Mouse (Mus musculus): ENCODE results near the gene Pagr1a. TPM values are rescaled to one million over a fixed set of nuclear protein-coding genes. Genes with fewer than 3 reads are reported as not detected.

Pagr1a gene
- total RNA-seq (2023): 10 to 100 TPM in 1 of 2 experiments, 1 to 10 TPM in 1; 8.7 to 32.2 TPM

DNA sequence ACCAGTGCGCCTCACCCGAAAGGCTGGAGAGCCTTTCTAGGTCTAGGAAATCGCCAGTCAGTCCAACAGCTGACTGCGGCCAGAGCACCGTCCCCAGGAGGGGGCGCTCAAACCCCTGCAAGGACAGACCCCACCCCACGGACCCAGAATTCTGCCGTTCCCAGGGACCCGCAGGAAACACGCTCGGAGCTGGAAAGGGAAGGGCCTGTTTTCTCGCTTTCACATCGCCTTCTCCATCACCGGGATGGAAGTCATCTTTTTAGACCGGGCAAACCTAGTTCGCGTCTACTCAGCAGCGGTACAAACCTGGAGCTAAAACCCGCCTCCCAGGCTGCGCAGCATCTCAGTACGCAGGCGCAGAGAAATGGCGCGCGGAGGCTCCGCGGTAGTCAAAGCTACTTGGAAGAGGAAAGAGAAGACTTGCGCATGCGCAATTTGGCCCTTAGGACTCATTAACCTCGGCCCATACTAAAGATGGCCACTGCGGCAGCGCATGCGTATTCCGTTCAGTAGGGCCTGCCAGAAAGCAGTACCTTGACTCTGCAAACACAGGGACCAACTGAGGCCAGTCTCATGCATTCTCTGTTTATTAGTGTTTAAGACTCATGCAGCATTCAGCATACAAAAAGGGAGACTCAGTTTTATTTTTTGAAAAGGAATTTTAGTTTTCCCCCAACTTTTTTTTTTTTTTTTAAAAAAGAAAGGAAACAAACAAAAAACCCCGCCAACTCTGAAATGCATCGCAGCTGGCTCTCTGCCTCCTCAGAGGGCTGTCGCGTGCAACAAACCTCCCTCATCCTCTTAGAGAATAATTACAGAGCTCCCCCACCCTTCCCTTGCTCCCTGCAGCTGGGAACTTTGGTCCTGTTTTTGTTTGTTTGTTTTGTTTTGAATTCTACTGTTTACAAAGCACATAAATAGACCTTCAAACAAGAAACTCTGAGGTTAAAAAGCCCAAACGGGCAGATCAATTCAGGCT lies at the start of gene Pagr1a:
Pagr1a (minus strand) TSS at position 382 of the 979 bp plus-strand sequence.

DNA sequence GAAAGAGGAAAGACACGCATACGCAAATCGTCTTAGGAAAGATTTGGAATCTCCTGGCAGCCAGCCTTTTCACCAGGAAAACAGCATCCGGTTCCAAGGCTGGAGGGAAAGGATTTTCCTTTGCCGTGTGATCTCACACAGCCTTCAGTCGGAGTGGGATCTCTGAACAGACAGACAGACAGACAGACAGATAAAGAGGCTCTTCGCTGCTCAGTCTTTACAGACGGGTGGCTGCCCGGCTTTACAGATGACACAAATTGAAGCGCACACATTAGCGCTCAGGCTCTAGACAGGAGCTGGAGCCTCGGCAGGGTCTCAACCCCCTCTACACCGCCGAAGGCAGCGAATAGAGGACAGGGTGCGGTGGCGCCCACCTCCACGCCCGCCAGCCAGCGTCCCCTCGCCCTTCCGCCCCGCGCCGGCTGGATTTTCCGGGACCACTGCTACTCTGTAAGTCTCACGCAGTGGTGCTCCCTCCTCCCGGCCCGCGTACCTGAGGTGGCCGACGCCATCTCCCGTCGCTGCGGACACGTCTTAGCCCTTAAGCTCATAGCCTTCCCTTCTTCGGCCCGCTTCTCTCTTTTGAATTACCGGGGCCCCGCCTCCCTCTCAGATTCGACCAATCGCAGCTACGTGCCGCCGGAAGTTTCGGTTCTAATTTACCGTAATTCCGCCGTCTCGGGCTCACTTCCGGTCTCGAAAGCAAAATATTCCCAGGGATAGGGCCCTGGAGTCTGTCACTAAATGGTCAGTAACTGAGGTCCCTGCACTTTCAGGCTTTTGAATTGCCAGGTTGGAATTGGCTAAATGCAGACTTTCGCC lies 24.9 kb upstream of the Pagr1a start, which contains the start of gene Kif22:
Kif22 (minus strand) TSS at position 621 of the 822 bp plus-strand sequence.

DNA sequence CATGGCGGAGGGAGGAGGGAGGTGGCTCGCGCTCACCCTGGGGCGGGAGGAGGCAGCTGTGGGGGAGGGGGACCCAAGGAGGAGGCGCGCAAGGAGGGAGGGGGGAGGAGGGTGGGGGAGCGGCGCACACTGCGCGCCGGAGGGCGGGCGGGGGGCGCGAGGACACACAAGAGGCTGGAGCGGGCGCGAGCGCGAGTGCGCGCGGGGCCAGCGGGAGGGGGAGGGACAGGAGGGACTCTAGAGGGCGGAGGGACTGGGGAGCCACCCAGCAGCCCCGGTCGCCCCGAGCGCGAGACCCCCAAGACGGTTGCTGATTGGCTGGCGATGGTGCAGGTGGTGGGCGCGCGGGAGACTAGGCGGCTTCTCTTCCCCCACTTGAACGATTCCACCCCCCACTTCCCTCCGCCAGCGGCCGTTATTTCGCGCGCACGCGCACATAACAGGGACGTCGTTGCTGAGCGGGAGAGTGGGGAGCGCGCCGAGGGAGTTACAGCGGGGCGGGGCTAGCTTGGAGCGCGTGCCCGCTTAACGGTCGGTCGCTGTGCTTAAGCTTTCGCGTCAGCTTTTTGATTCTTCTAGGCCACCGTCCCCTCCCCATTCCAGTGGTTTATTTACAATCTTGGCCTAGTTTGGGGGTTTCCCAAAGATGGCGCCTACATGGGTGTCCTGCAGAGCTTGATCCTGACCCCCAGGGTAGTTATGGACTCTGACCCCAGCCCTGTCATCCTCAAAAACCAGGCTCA lies 10.0 kb upstream of the Pagr1a start, which contains the start of gene Maz:
Maz (minus strand) TSS at position 54 of the 743 bp plus-strand sequence.

DNA sequence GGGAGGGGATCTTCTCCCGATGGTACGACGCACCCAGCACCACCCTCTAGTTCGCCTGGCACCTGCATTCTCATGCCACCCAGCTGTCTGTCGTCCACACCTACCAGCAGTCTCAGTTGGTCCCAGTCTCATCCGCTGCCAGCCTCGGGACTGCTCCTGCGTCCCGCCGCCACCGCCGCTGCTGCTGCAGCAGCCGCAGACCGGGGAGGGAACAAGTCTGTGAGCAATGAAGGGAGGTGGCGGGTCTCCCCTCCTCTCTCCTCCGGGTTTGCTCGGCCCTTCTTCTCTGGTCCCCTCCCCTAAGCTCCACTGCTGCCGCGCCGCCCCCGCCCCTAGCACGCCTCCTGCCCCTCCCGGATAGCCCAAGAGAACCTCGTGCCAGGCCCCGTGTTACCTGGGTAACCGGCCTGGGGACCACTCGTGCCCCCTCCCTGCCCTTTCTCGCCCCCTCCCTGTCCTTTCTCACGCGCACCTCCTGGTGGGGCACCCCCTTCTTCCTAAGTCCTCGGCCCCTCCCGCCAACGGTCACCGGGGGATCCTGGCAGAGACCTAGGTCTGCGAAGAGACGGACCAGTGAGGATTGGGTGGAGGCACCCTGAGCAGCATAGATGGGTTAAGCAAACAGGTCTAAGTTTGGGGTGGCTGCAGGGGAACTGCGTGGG lies 3.9 kb upstream of the Pagr1a start, which contains the start of the genes Gm42742 and Prrt2:
Gm42742 (minus strand) TSS at position 197 of the 662 bp plus-strand sequence.
Prrt2 (minus strand) TSS at position 311 of the 662 bp plus-strand sequence.

DNA sequence TGATC lies 869 bp downstream of the Pagr1a start, which contains the start of gene Pagr1b:
Pagr1b (minus strand) TSS at position 4 of the 5 bp plus-strand sequence.

DNA sequence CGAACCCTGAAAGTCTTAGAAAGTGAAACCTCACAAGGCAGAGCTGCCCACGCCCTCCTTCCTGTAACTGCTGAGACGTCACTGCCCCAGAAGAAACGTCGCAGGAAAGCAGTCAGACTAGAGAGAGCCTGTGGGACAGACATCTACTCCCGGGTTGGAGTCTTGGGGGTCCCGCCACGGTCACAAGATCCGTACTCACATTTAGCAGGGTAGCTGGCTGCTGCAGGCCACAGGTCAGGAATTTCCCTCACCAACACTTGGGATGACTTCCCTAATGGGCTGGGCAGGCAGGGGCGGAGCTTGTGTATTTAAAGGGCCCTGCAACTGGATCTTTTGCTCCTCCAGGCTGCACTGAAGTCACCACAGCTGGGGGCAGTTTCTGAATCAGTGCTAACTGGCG lies 2.8 kb downstream of the Pagr1a start, which contains the start of gene Mvp:
Mvp (minus strand) TSS at position 302 of the 400 bp plus-strand sequence.

DNA sequence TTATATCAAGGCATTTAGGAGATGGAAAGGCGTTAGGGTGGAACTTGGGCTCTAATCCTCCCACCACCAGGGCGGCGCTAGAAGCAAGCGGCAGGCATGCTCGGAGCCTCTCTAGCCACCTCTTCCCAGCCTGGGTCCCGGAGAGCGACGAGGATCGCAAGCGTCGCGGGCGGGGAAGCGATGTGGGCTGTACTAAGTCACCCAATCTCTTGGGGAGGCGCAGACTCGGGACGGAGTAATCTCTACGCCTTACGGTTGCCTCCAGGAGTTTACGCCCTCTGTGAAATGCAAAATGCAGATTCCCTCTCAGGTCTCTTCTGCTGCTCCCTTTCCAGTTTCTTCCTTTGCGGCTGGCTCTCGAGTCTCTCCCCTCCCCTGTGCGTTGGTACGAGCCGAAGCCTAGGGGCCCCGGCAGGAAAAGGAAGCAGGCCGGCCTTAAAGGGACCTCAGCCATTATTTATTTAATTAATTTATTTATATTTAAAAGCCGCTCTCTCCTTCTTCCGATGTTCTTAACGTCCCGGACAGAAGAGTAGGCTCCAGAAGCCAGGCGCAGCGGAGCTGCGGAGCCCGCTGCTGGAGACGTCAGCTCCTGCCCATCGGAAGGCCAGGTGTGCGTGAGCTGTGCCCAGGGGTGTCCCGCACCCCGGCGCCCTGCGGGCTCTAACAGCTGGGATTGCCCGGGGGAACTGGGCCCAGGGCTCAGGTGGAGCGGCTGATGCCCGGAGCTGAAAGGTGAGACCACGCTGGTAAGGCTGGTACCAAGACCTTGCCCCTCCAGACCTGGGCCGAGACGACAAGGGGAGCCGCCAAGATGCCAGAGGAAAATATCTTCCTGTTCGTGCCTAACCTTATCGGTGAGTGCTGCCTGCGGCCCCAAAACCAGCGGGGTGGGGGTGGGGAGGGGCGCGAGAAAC lies 40.9 kb downstream of the Pagr1a start, which contains the start of gene Cdiptos:
Cdiptos (minus strand) TSS at position 149 of the 917 bp plus-strand sequence.

DNA sequence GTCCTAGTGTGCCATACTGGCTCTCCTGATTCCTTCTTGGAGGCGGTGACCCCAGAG lies 41.4 kb downstream of the Pagr1a start, which contains the start of gene Cdipt:
Cdipt (plus strand) TSS at position 22 of the 57 bp plus-strand sequence.

Other genes starting within 250 kb of the Pagr1a start
- 100 to 1,000 TPM; 259 to 299 TPM for gene Ypel3, start 240.4 kb downstream of the Pagr1a start, total RNA-seq (2023)
- 1 to 10 TPM; 6.4 to 6.9 TPM for gene Tbx6, start 235.9 kb downstream of the Pagr1a start, total RNA-seq (2023)
- 100 to 1,000 TPM; 230 to 231 TPM for gene Ppp4c, start 224.9 kb downstream of the Pagr1a start, total RNA-seq (2023)
- gene Fam57b, start 219.7 kb downstream of the Pagr1a start, total RNA-seq (2023): not detected
- not detected for gene 4930451I11Rik, start 185.7 kb downstream of the Pagr1a start, total RNA-seq (2023)
- not detected for gene Doc2a, start 169.9 kb downstream of the Pagr1a start, total RNA-seq (2023)
- gene Hirip3, start 155.4 kb downstream of the Pagr1a start, total RNA-seq (2023): 10 to 100 TPM; 35.2 to 41.1 TPM
- gene Ino80e, start 155.0 kb downstream of the Pagr1a start, total RNA-seq (2023): 10 to 100 TPM; 47.1 to 51.6 TPM
- 10 to 100 TPM; 60.5 to 65.1 TPM for gene Taok2, start 132.6 kb downstream of the Pagr1a start, total RNA-seq (2023)
- 10 to 100 TPM; 43.6 to 45.3 TPM for gene Tmem219, start 94.4 kb downstream of the Pagr1a start, total RNA-seq (2023)
- 10 to 100 TPM; 19.0 to 20.9 TPM for gene Kctd13, start 88.5 kb downstream of the Pagr1a start, total RNA-seq (2023)
- gene Asphd1, start 67.8 kb downstream of the Pagr1a start, total RNA-seq (2023): not detected
- 1 to 10 TPM; 1.7 to 1.9 TPM for gene Sez6l2, start 66.8 kb downstream of the Pagr1a start, total RNA-seq (2023)
- gene Cdipt, start 41.4 kb downstream of the Pagr1a start, total RNA-seq (2023): 10 to 100 TPM; 58.6 to 74.2 TPM
- gene Cdiptos, start 41.3 kb downstream of the Pagr1a start, total RNA-seq (2023): 1 to 10 TPM; 1.5 to 1.7 TPM
- 10 to 100 TPM; 40.7 to 54.2 TPM for gene Mvp, start 2.7 kb downstream of the Pagr1a start, total RNA-seq (2023)
- gene Pagr1b, start 868 bp downstream of the Pagr1a start, total RNA-seq (2023): 1 to 10 TPM; 2.1 to 7.5 TPM
- gene Gm42742, start 3.7 kb upstream of the Pagr1a start, total RNA-seq (2023): 10 to 100 TPM in 1 of 2 experiments, under 1 TPM in 1; 0.20 to 34.3 TPM
- under 1 TPM in 1 of 2 experiments, not detected in 1; 0.20 TPM for gene Prrt2, start 3.9 kb upstream of the Pagr1a start, total RNA-seq (2023)
- gene Maz, start 9.7 kb upstream of the Pagr1a start, total RNA-seq (2023): 100 to 1,000 TPM; 181 to 187 TPM
- 10 to 100 TPM; 60.6 to 63.2 TPM for gene Kif22, start 25.1 kb upstream of the Pagr1a start, total RNA-seq (2023)
- 1 to 10 TPM in 1 of 2 experiments, under 1 TPM in 1; 0.60 to 1.6 TPM for gene Zg16, start 70.0 kb upstream of the Pagr1a start, total RNA-seq (2023)
- 100 to 1,000 TPM; 131 to 144 TPM for gene AI467606, start 74.0 kb upstream of the Pagr1a start, total RNA-seq (2023)
- gene Qprt, start 104.9 kb upstream of the Pagr1a start, total RNA-seq (2023): 1 to 10 TPM; 4.2 to 6.3 TPM
- 100 to 1,000 TPM; 126 to 127 TPM for gene Spn, start 120.5 kb upstream of the Pagr1a start, total RNA-seq (2023)
- gene Cd2bp2, start 178.7 kb upstream of the Pagr1a start, total RNA-seq (2023): 10 to 100 TPM; 47.7 to 62.5 TPM
- 100 to 1,000 TPM; 123 to 138 TPM for gene Tbc1d10b, start 191.1 kb upstream of the Pagr1a start, total RNA-seq (2023)
- gene Mylpf, start 191.5 kb upstream of the Pagr1a start, total RNA-seq (2023): 1 to 10 TPM; 7.7 to 8.4 TPM
- 1 to 10 TPM; 4.2 to 4.5 TPM for gene Zfp553, start 215.7 kb upstream of the Pagr1a start, total RNA-seq (2023)
- 100 to 1,000 TPM; 106 to 111 TPM for gene Sept1, start 215.8 kb upstream of the Pagr1a start, total RNA-seq (2023)
- 1 to 10 TPM; 5.1 to 5.8 TPM for gene Zfp771, start 226.9 kb upstream of the Pagr1a start, total RNA-seq (2023)
- 10 to 100 TPM; 28.7 to 31.2 TPM for gene Dctpp1, start 243.4 kb upstream of the Pagr1a start, total RNA-seq (2023)

Measured in neutrophil, adult 59 days (primary cell).